Mouse (Mus musculus) ES-E14 (cell line): ENCODE measurements around the gene Ptger3. TPM values are rescaled to one million over a fixed set of nuclear protein-coding genes. Genes with fewer than 3 reads are reported as not detected.

Experiments
- DNase-seq: peaks from one replicate; pipeline ENCODE4 v3.0.0-alpha.2; 2013; ENCODE audit warnings: low read depth, low spot score
- H3K27ac ChIP-seq: 2 replicates; pipeline ENCODE4 v1.5.1; 2012; ENCODE audit warnings: low read depth, mild to moderate bottlenecking, low read length, moderate library complexity, mixed read lengths; ENCODE audit not compliant: poor library complexity, insufficient read depth, severe bottlenecking
- H3K36me3 ChIP-seq: 2 replicates; pipeline ENCODE4 v1.6.1; 2012; ENCODE audit warnings: mild to moderate bottlenecking, low read length, moderate library complexity, mixed read lengths; ENCODE audit not compliant: control insufficient read depth, poor library complexity, insufficient read depth, severe bottlenecking
- H3K4me1 ChIP-seq, 2 experiments: fragments of 150-350 bp in 1 of 2; sonication (generic) in 1 of 2; 2 replicates each; pipeline ENCODE4 v1.6.1; 2012; ENCODE audit warnings: low read length in 2 of 2, mild to moderate bottlenecking in 1 of 2, mixed read lengths in 1 of 2; ENCODE audit not compliant: control insufficient read depth in 2 of 2, insufficient read depth in 2 of 2, poor library complexity in 1 of 2
- H3K4me3 ChIP-seq, 2 experiments: fragments of 150-350 bp in 1 of 2; sonication (generic) in 1 of 2; 2 replicates each; pipeline ENCODE4 v1.5.1; 2012; ENCODE audit warnings: low read length in 2 of 2, low read depth in 1 of 2, mild to moderate bottlenecking in 1 of 2, mixed read lengths in 1 of 2; ENCODE audit not compliant: insufficient read depth in 1 of 2, poor library complexity in 1 of 2, severe bottlenecking in 1 of 2
- H3K9ac ChIP-seq: 2 replicates; pipeline ENCODE4 v1.6.1; 2012; ENCODE audit warnings: low read depth, mild to moderate bottlenecking, low read length, mixed read lengths; ENCODE audit not compliant: poor library complexity, insufficient read depth, severe bottlenecking
- H3K9me3 ChIP-seq: fragments of 150-350 bp; sonication (generic); 2 replicates; pipeline ENCODE4 v1.6.1; 2012; ENCODE audit warnings: low read depth, mild to moderate bottlenecking, low read length; ENCODE audit not compliant: control insufficient read depth, insufficient read depth
- CHD2 ChIP-seq: IDR thresholded peaks from 2 replicates; pipeline ENCODE4 v1.6.1; 2014; ENCODE audit warnings: mild to moderate bottlenecking, low read depth, low read length, inconsistent platforms
- HCFC1 ChIP-seq: IDR thresholded peaks from 2 replicates; pipeline ENCODE4 v1.6.1; 2012; ENCODE audit warnings: low read length, inconsistent platforms, borderline replicate concordance; ENCODE audit not compliant: insufficient read depth
- MAFK ChIP-seq: IDR thresholded peaks from 2 replicates; pipeline ENCODE4 v1.6.1; 2014; ENCODE audit warnings: mild to moderate bottlenecking, low read depth, low read length, inconsistent platforms; ENCODE audit not compliant: insufficient read depth
- ZC3H11A ChIP-seq: IDR thresholded peaks from 2 replicates; pipeline ENCODE4 v1.6.1; 2012; ENCODE audit warnings: low read depth, mild to moderate bottlenecking, inconsistent platforms, low read length, borderline replicate concordance
- ZNF384 ChIP-seq: IDR thresholded peaks from 2 replicates; pipeline ENCODE4 v1.6.1; 2012; ENCODE audit warnings: low read depth, low read length, inconsistent platforms
- in situ Hi-C, 2 experiments: fragments of 600-800 bp; cut with MboI; formaldehyde crosslinking; loops; one replicate each; pipeline ENCODE4 v1.15.1; 2025; ENCODE audit warnings: low sequenced_read_pairs in 2 of 2, inconsistent platforms in 1 of 2; ENCODE audit not compliant: unreplicated experiment in 2 of 2
- total RNA-seq: library from RNA; depleted of rRNA; stranded (reverse); fragments of 300-350 nt; gene quantifications from 2 replicates; pipeline ENCODE4 v1.2.3, GENCODE M21; 2012

Gene Ptger3
- total RNA-seq, 1 experiment: 0.49 TPM

DNA sequence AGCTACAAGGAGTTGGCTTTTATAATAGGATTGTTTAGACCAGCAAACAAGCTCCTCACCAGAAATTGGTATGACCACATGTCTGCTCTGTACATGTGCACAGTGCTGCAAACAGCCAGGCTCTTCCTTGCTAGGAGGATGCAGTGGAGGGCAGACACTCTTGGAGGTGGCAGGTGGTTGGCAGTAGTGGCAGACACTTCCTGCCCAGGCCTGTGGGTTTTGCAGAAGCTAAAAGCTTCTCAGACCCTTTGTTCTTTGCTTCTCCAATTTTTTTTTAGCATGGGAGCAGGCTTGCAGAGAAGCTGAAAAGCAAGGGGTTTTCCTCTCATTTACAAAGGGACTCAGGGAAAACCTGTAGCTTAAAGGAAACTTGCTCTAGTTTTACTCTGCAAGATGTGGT, 50.3 kb downstream of the Ptger3 start:
- Histone ChIP-seq H3K9ac (no peak overlapping the region), H3K4me1 (no peaks in the 10 kb centered on the region), H3K27ac (no peak overlapping the region), H3K36me3 (no peaks in the 10 kb centered on the region), H3K4me3 (no peak overlapping the region), H3K9me3 (no peaks in the 10 kb centered on the region)
- TF ChIP-seq MAFK: no peak
- no peak for TF ChIP-seq HCFC1
- no peak for TF ChIP-seq CHD2
- no peak for TF ChIP-seq ZNF384
- TF ChIP-seq ZC3H11A: no peak
- DNase-seq: no peak
- in situ Hi-C loops: no loop called here

- H3K9me3 ChIP-seq: no peaks in the 10 kb centered on the region
- no peak overlapping the region for H3K9ac ChIP-seq
- no peak for TF ChIP-seq HCFC1
- no peak for TF ChIP-seq ZC3H11A
- no peak for TF ChIP-seq MAFK
- TF ChIP-seq ZNF384: no peak
- no peak for TF ChIP-seq CHD2
- H3K4me3 ChIP-seq: no peak overlapping the region
- in situ Hi-C loops: no loop called here
- no peaks in the 10 kb centered on the region for H3K4me1 ChIP-seq
- H3K36me3 ChIP-seq: no peaks in the 10 kb centered on the region
- no peak for DNase-seq
- no peak overlapping the region for H3K27ac ChIP-seq
These were observed 60.7 kb downstream of the Ptger3 start for GRCm38 (mm10) chr3:157627407-157627806.

- H3K4me1 ChIP-seq: no peaks in the 10 kb centered on the region
- in situ Hi-C loops: no loop called here
- no peak for DNase-seq
- no peak overlapping the region for H3K4me3 ChIP-seq
- H3K27ac ChIP-seq: no peak overlapping the region
- H3K36me3 ChIP-seq: no peaks in the 10 kb centered on the region
- H3K9ac ChIP-seq: no peak overlapping the region
- H3K9me3 ChIP-seq: no peaks in the 10 kb centered on the region
- TF ChIP-seq ZC3H11A (no peak), ZNF384 (no peak), HCFC1 (no peak), MAFK (no peak), CHD2 (no peak)
These were observed 64.0 kb downstream of the Ptger3 start for GRCm38 (mm10) chr3:157630671-157631070.

- no peaks in the 10 kb centered on the region for H3K36me3 ChIP-seq
- H3K9me3 ChIP-seq: no peaks in the 10 kb centered on the region
- H3K4me3 ChIP-seq: no peak overlapping the region
- H3K4me1 ChIP-seq: no peaks in the 10 kb centered on the region
- H3K9ac ChIP-seq: no peak overlapping the region
- DNase-seq: no peak
- in situ Hi-C loops: no loop called here
- no peak overlapping the region for H3K27ac ChIP-seq
- TF ChIP-seq MAFK: no peak
- no peak for TF ChIP-seq CHD2
- TF ChIP-seq ZNF384: no peak
- TF ChIP-seq ZC3H11A: no peak
- no peak for TF ChIP-seq HCFC1
These were observed 64.7 kb downstream of the Ptger3 start for GRCm38 (mm10) chr3:157631383-157631782.

- in situ Hi-C loops: no loop called here
- H3K9ac ChIP-seq: no peak overlapping the region
- DNase-seq: no peak
- H3K27ac ChIP-seq: no peak overlapping the region
- no peak for TF ChIP-seq HCFC1
- no peak for TF ChIP-seq MAFK
- TF ChIP-seq CHD2: no peak
- TF ChIP-seq ZC3H11A: no peak
- no peak for TF ChIP-seq ZNF384
- no peak overlapping the region for H3K4me3 ChIP-seq
- no peaks in the 10 kb centered on the region for H3K9me3 ChIP-seq
- no peaks in the 10 kb centered on the region for H3K4me1 ChIP-seq
- no peaks in the 10 kb centered on the region for H3K36me3 ChIP-seq
These were observed 67.7 kb downstream of the Ptger3 start for GRCm38 (mm10) chr3:157634431-157634830.
